Mouse (Mus musculus) T-helper 1 cell (primary cell): ENCODE data around the gene Nucb1.
"Not testable (repeated sequence)": the region's sequence is repeated elsewhere in the genome, so short reads cannot be mapped to it uniquely, and the experiment has no call there.

Experiments used
- in situ Hi-C: fragments of 300-600 bp; cut with MboI, MseI; formaldehyde crosslinking; loops from one replicate; pipeline ENCODE4 v1.15.1; 2025; ENCODE audit warnings: high pct_unique_total_duplicates

Gene Nucb1

DNA sequence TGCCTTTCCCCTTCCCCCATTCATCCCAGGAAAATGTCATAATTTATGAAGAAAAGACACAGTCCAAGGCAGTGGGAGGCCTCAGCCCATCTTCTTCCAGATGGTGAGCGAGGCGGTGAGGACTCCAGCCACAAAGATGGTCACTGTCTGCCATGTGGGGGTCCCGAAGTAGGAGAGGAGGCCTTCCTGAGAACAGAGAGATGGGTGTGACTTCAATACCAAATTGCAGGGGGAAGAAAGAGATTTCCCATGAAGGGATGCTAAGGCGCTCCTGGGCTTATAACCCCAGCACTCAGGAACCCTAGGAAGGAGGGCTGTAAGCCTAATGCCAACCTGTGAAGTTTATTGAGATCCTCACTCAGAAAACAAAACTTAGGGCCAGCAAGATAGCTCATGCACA is 48.4 kb downstream of the Nucb1 start:
- in situ Hi-C loops, result no loop called here

DNA sequence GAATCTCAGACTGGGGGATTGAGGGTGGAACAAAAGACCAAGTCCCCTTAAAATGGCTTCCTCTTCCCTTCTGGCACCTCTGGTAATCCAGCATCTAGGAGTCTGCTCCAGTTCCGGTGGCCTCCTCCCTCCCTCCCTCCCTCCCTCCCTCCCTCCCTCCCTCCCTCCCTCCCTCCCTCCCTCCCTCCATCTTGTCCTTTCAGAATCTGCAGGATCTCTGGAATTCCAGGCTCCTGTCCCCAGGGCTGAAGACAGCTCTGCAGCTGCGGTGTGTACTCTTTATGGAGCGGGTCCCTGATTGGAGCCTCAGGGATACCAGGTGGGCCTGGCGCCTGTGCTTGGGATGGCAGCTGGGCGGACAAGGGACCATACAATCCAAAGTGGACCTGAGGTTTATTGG is 48.9 kb downstream of the Nucb1 start:
- in situ Hi-C loops, result no loop called here

DNA sequence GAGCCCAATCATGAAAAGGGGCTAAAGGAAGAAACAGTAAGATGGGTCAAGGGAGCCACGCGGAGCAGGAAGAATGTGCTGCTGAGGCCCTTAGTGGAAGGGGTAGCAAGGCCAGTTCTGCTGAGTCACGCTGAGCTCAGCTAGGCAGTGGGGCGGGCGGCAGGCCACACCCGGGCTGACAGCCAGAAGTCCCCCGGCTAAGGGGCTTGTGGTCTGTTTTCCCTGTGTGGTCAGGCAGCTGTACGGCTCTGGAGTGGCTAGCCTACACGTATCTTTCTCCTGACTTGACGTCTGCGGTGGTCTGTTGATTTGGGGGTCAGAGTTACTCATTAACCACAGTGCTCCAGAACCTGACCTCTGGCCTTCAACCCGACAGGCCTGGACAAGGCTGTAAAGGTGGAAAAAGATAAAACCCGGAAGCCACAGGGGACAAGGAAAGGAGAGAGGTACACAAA is 49.3 kb downstream of the Nucb1 start:
- in situ Hi-C loops, result no loop called here

DNA sequence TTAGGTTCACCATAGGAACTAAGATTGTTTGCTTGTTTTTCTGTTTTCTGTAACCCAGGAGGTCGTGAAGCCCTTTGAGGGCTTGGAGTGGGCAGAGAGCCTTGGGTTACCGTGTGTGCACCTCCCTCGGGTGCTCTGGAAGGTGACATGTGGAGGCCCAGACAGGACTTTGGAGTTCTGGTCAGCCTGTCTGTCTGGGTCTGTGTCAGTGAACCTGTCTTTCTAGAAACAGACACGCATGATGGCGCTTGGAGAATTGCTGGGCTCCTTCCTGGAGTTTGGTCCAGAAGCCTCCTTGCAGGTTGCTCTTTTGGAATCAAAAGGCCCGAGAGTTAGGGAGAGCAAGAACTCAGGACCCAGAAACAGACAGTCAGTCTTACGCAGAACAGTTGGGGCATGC is 49.8 kb downstream of the Nucb1 start:
- in situ Hi-C loops, result no loop called here

DNA sequence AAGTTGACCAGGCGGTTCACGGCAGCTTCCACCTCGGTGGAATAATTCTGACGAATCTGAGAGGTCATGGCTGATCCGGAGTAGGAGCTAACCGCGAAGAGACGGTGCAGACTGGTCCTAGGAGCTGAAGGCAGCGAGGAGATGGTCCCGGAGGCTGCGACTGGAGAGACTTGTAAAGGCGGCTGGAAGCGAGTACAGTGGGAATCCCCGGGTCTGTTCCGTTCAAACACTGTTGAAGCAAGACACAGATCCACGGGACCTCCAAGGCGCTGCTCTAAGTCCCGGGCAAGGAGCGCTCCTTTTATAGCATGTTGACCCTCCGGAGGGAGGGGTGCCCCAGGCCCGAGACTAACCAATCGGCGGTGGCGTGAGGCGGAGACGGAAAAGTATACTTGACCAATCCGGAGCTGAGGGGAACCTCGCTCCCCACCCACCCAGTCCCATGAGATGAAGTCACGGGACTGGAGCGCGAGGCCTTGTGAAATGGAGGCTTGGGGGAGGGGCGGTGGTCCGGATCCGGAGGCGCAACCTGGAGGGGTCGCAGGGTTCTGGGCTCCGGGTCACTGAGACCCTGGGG is 50.6 kb downstream of the Nucb1 start, which contains the start of gene Ftl1:
Gene Ftl1 (minus strand): TSS at position 321 of the 577 bp plus-strand sequence.
- in situ Hi-C loops, result not testable (repeated sequence)

DNA sequence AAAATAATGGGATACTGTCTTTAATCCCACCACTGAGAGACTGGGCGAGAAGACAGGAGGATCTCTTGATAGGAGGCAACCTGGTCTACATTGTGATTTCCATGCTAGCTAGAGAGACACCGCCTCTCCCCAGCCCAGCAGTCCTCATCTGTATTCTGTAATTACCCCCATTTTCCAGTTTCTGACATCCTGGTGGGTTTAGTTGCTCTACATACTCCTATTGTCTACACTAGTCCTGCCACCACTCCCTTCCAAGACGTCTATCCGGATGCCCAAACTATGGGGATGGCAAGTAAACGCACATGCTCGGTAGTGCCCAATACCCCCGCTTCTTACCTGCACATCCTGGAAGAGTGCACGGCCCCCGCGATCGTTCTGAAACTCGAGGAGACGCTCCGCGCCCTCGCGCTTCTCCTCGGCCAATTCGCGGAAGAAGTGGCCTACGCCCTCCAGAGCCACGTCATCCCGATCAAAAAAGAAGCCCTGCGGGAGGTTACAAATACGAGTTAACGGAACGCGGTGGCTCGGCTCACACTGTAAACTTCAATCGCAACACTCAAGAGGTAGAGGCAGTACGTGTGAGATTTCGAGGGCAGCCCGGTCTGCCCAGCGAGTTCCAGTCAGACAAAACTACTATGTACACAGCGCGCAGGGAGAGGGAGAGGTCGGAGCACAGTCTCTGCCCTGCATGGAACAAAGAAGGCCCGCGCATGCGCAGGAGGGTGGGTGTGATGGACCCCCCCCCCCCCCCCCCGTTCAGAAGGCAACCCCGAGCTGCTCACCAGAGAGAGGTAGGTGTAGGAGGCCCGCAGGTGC is 51.2 kb downstream of the Nucb1 start:
- in situ Hi-C loops, result no loop called here

DNA sequence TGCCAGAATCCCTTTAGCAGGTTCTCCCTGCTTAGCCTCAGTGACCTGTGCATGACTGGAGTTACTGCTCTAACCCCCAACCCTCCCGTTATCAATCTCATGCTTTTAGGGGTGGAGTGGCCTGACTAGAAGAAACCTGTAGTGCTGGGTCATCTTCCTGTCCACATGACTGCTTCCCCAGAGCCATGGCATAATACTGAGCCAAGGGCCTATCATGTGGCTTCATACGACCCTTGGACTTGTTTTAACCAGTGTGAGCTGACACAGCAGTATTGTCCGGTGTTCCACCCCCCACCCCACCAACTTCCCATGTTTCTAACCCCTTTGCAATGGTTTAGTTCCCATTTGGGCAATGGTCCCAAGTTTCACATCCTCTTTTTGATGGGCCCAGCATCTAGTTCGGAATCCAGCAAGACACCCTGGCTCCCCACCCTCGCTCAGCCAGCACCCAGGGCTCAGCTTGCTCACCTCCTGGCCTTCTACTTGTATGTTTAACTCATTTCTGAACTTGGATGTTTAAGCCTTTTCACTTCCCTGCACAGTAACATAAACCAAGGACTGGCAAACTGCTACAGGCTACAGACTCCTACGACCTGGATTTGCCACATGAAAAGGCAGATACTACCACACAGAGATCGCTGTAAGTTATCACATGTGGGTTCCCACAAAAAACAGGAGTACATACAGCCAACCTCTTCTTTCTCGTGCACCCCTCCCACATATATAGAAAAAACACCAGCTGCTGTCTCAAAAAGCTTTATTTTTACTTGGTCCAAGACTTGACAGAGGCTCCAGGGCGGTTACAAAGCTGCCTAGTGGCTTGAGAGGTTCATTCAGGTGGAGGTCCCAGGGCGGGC is 52.8 kb downstream of the Nucb1 start:
- in situ Hi-C loops, result no loop called here

DNA sequence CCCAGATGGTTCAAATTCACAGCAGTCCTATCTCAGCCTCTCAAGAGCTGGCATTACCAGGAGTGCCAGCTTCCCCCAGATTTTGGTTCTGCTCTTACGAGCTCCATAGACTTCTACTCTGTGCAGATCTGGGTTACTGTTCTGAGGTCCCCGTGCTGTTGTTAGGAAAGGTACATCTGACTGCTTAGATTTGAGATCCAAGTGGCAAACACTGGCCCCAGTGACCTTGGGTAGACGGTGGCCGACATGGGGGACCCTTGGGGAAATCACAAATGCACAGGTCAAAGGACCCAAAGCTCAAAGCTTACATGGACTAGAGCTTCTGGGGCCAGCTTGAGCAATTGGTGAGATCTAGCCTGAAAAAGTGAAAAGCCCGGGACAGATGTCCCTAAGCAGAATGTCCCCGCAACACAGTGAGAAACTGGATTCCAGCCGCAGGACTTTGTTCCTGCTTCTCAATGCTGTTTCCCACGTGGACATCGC is 53.4 kb downstream of the Nucb1 start:
- in situ Hi-C loops, result no loop called here

DNA sequence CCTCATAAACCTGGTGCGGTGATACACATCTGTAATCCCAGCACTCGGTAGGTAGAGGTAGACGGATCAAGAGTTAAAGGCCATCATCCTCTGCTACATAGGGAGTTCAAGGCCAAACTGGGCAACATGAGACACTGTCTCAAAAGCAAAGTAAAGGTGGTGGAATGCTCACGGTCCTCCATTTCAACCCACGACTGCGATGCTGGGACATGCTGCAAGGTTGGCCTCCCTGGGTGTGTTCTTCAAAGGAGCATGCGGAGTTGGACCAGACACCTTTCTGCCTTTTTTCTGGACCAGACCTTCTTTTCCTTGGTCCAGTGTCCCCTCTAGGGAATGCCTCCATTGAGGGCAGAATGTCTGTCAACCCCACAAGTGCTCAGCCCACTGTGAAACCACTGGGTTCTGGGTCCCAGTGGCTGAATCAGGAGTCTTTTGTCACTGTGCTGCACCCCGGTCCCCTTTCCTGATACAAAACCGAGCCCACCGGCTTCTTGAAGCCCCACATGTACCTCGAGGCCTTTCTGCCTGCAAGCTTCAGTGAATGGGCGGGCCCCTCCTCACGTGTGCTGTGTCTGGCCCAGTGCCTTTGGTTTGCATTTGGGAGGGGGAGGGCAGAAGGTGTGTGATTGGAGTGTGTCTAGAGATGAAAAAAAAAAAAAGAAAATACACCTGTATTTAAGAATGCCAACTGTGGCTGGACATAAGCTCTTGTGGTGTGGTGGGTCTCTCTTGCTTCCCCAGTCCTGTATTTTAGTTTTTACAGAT is 54.1 kb downstream of the Nucb1 start:
- in situ Hi-C loops, result no loop called here

DNA sequence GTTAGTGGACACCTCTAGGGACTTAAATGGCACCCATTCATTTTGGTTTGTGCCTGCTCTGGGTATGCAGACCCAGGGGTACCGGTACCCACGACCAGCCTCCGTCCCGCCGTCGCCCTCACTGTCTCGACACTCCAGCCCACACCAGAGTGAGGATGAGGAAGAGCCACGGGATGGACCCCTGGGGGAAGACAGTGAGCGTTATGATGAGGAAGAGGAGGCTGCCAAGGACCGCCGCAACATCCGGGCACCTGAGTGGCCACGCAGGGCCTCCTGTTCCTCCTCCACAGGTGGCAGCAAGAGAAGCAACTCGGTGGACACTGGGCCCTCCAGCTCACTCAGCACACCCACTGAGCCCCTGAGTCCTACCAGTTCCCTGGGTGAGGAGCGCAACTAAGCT is 55.2 kb downstream of the Nucb1 start:
- in situ Hi-C loops, result no loop called here

DNA sequence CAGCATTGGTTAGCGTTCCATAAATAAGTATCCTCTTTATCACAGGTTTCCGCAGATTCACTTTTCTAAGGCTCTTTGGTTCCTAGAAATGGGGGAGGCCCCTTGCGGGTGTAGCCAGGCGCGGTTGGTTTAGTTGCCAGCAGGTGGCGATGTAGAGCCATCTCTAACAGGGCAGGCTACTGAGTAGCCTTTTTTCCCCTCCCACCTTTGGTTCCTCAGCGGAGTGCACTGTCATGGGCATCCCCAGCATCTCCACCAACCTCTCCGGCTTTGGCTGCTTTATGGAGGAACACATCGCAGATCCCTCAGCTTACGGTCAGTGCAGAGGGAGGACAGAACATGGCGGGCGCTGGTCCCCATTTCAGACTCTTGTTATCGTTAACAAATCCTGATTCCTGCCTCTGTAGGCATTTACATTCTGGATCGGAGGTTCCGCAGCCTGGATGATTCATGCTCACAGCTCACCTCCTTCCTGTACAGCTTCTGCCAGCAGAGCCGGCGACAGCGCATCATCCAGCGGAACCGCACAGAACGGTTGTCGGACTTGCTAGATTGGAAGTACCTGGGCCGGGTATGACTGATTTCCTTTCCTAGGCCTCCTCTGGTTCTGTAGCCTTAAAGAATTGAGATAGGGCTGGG is 58.7 kb downstream of the Nucb1 start:
- in situ Hi-C loops, result no loop called here

DNA sequence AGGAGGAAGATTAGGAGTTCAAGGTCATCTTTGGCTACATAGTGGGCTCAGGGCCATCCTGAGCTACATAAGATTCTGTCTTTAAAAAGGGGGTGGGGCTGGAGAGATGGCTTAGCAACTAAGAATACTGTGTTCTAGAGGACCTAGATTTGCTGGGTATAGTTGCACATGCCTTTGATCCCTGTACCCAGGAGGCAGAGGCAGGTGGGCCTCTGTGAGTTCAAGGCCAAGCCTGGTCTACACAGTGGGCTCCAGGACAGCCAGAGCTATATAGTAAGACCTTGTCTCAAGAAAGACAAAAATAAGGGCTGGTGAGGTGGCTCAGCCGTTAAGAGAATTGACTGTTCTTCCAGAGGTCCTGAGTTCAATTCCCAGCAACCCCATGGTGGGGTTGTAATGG is 60.2 kb downstream of the Nucb1 start:
- in situ Hi-C loops, result no loop called here

DNA sequence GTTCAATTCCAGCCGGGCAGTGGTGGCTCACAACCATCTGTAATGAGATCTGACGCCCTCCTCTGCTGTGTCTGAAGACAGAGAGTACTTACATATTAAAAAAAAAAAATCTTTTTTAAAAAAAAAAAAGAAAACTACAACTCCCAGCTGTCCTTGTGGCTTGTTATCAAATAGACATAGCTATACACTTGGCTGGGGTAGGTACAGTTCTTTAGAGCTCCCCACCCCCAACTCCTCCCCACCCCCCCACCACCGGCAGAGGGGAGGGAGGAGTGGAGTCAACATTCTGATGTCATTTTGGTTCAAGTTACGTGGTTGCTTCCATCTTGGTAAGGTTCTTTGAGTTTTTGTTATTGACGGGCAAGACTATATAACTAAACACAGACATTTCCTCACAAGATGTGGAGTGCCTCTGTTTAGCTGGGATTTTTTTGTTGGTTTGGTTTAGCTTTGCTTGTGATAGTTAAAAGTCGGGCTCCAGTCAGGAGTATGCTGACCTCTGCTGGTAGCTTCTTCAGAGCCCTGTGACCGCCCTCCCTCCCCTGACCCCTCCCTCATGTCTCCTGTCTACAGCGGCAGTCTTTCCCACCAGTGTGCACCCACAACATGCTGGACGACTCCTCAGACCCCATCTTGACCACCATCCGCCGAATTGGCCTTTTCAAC is 62.7 kb downstream of the Nucb1 start:
- in situ Hi-C loops, result no loop called here

DNA sequence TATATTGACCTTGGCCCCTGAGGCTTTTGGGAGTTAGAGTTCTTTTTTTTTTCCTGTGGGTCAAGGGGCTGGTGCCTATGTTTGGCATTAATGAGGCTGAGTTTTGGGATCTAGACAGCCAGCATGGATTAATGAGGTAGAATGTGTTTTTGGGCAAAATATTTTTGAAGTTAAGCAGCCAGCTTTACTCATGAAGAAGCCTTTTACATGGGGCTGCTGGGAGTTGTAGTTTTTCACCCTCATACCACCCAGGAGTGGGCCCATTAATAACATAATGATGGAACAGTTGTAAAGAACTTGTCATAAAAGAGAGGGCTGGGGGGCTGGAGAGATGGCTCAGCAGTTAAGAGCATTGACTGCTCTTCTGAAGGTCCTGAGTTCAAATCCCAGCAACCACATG is 63.6 kb downstream of the Nucb1 start:
- in situ Hi-C loops, result no loop called here

DNA sequence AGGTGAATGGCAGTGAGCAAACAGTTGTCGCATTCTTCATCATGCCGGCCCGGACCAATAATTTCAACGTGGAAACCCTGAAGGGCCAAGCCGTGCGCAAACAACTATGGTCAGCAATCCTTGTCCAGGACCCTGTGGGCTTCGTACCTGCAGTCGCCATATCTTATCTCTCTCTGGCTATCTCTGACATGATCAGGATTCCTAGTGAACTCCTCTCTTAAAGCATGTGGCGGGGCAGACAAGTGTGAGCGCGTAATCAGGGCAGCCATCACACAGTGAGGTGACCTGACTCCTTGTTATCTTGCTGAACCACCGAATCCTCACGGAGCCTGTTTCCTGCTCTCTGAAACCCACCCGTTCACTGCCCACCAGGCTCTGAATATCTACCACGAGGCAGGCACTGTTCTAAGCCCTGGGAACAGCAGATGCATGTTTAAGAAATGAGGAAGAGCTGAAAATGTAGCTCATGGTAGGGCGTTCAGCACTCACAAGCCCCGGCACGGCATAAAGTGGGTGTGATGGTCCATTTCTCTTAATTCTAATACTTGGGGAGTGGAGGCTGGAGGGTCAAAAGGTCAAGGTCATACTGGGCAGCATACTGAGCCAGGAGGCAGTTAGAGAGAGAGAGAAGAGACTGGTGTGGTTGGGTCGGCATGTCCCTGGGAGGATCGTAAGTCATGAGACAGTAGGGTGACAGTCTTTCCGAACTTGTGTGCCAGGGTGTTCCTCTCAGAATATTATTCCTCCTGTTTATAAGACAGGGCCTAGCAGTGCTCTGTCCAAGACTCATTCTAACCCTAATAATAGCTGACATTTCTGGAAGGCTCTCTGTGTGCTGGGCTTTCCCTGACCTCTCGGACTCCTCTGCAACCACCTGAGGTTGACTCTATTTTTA is 66.4 kb downstream of the Nucb1 start:
- in situ Hi-C loops, result no loop called here
